Mouse (Mus musculus): ENCODE data around the gene Tes3-ps.

Tes3-ps gene

GRCm38 (mm10) chr13:49504510-49504909 is 11.4 kb downstream of the Tes3-ps start, which contains the start of gene Ecm2:
Ecm2 (plus strand) TSS chr13:49504810.
- DNase-seq (ENCODE audit: low spot score in 2 of 2), result no peak

GRCm38 (mm10) chr13:49505776-49506175 is 12.7 kb downstream of the Tes3-ps start:
- no peak for DNase-seq (ENCODE audit: low spot score in 2 of 2)

- DNase-seq (ENCODE audit: low spot score in 2 of 2), result no peak
These were observed 14.1 kb downstream of the Tes3-ps start for GRCm38 (mm10) chr13:49507176-49507575.

DNA sequence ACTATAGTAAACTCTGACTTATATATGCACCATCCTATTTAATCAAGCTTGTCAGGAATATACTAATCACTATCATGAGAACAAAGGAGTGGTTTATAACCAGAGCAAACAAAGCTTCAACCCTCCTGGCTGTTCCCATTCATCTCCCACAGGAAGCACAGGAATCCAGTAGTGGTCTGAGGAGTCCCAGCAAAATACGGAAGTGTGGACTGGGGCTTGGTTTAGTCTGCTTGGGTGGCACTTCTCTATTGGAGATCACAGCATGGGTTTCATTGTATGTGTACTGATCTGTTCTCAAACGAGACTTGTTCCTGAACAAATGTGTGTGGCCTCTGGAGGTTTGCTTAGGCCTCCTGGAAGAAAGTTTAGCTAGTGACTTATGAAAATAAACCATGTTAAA is 25.6 kb downstream of the Tes3-ps start:
- DNase-seq (ENCODE audit: low spot score in 2 of 2), result no peak

DNA sequence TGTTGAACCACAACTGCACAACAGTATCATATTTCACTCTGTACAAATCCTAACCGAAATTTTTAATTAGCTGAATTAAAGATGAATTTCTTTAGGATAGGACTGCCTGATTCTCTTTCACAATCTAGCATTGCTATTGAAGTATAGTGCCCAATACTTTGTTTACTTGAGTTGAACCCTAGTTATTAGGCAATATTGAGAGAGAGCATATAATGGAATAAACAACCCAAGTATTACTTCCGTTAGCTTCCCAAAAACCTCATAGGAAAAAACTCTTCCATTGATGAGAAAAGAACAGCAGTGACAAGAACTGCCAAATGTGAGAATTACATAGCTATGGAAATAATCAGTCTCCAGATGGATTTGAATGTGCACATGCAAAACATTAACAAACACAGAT is 33.1 kb downstream of the Tes3-ps start:
- no peak for DNase-seq (ENCODE audit: low spot score in 2 of 2)

GRCm38 (mm10) chr13:49530636-49531035 is 37.5 kb downstream of the Tes3-ps start:
- no peak for DNase-seq (ENCODE audit: low spot score in 2 of 2)

- no peak for DNase-seq (ENCODE audit: low spot score in 2 of 2)
These were observed 43.8 kb downstream of the Tes3-ps start for GRCm38 (mm10) chr13:49536946-49537345.

- DNase-seq (ENCODE audit: low spot score in 2 of 2), result no peak
These were observed 45.6 kb downstream of the Tes3-ps start for GRCm38 (mm10) chr13:49538693-49539092.

GRCm38 (mm10) chr13:49544279-49544678 is 51.2 kb downstream of the Tes3-ps start, which contains the start of gene Aspn:
Aspn (plus strand) TSS chr13:49544443.
- no peak for DNase-seq (ENCODE audit: low spot score in 2 of 2)

- no peak for DNase-seq (ENCODE audit: low spot score in 2 of 2)
These were observed 52.5 kb downstream of the Tes3-ps start for GRCm38 (mm10) chr13:49545646-49546045.

Data from frontal cortex, postnatal 14 days (tissue).